Mouse (Mus musculus) frontal cortex, adult (tissue): Measurements from ENCODE around the gene Wdpcp.

Source experiments
- ATAC-seq: cut with Nextera tagmentation; 2 replicates; pipeline ENCODE4 v1.9.2; 2017; ENCODE audit warnings: mild to moderate bottlenecking, moderate library complexity, mixed read lengths; ENCODE audit not compliant: low TSS enrichment

The Wdpcp gene

GRCm38 (mm10) chr11:21749487-21749886 is 177.5 kb downstream of the Wdpcp start:
- no peak for ATAC-seq

GRCm38 (mm10) chr11:21763201-21763600 is 191.2 kb downstream of the Wdpcp start:
- ATAC-seq = peak; percentile 76

GRCm38 (mm10) chr11:21788831-21789230 is 216.8 kb downstream of the Wdpcp start:
- ATAC-seq = no peak

- no peak for ATAC-seq
Observed at GRCm38 (mm10) chr11:21824941-21825340, 252.9 kb downstream of the Wdpcp start.

GRCm38 (mm10) chr11:21826521-21826920 is 254.5 kb downstream of the Wdpcp start:
- no peak for ATAC-seq

- ATAC-seq = peak; percentile 98
Observed at GRCm38 (mm10) chr11:21847040-21847439, 275.0 kb downstream of the Wdpcp start.

- ATAC-seq = no peak
Observed at GRCm38 (mm10) chr11:21864000-21864399, 292.0 kb downstream of the Wdpcp start.

- ATAC-seq = no peak
Observed at GRCm38 (mm10) chr11:21864516-21864915, 292.5 kb downstream of the Wdpcp start.

GRCm38 (mm10) chr11:21868675-21869074 is 296.6 kb downstream of the Wdpcp start:
- no peak for ATAC-seq

GRCm38 (mm10) chr11:21870863-21871262 is 298.8 kb downstream of the Wdpcp start:
- ATAC-seq = peak; percentile 38; the same call in 1 of the 2 replicates

- ATAC-seq = no peak
Observed at GRCm38 (mm10) chr11:21871728-21872127, 299.7 kb downstream of the Wdpcp start.

GRCm38 (mm10) chr11:21875077-21875476 is 303.0 kb downstream of the Wdpcp start:
- ATAC-seq = no peak

- ATAC-seq = no peak
Observed at GRCm38 (mm10) chr11:21894696-21895095, 322.7 kb downstream of the Wdpcp start.

- no peak for ATAC-seq
Observed at GRCm38 (mm10) chr11:21922531-21922930, 350.5 kb downstream of the Wdpcp start.
